Mouse (Mus musculus): ENCODE measurements around the gene Opa1.

Gene Opa1

DNA sequence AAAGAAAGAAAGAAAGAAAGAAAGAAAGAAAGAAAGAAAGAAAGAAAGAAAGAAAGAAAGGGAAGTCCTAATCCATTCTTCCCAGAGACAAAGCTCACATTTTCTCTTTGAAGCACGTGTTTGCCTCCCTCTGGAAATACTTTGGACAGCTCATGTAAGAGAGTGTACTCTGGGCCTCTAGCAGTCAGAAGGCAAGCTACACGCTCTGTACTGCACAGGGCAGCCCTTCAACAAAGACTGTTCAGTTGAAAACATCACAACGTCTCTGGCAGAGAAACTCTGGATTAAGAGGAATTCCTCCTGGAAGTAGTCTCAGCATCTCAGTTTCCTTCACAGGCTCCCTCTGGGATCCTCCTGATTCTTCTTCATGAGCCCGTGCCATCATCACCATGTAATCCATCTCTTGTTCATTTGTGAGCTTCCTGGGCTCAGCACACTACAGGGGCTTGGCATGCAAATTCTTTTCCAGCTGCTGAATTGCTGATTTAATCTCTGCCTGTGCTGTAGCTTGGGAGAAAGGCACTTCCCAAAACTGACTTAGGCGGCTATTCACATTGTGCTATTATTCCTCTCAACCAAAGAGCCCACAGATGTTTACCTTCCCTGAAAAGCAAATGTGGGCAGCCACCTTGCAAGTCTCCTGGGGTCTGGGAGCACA is 114.0 kb downstream of the Opa1 start:
- no peak for DNase-seq

DNA sequence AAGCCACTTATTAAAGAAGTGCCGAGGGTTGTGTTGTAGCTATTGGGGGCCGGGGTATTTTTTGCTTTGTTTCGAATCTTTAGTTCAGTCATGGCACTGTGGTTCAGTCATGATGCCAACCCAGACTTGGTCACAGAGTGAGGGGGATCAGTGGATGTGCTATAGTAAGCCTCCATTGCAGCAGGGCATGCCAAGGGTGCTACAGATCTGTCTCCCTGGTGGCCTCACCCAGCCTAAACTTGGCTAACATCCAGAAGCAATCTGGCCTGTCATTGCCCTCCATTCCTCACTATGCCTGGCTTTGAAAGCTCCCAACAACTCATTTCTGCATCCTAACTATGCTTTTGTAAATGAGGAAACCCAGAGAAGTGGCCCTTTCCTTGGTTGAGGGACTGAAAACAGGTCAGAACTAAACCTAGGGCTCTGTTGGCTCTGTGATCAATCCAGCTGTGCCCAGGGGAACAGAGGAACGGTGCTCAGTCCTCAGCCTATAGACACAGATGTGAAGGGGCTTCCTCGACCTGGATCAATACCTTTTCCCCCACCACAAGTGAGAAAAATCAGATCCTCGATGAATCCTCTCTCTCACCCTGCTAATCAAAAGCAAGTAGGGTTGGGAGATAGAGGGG is 114.8 kb downstream of the Opa1 start:
- no peak for DNase-seq

DNA sequence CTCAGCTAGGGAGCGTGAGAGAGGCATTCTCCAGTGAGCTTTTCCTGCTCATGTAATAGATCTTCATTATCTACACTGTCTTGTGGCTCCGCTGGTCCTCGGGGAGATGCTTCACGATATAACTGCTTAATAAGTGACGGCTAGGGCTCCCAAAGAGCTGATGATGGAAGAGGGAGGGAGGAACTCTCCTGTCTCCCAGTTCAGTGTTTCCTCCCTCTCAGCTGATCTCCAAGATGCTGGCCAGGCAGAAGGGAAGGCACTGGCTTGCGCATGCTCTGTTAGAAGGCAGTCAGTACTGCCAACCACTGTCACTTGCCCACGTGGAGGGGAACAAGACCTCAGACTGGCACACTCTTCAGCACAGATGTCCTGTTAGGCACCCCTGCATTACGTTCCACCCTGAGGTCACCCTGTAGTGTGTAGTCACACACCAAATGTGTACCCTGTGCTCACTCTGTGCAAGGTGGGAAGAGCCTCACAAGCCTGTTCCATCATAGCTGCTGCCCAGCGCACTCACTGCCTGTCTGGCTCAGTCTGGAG is 115.4 kb downstream of the Opa1 start:
- no peak for DNase-seq
